Comparison of ENCODE assay signal across 8 mouse cellular contexts in the genomic region with DNA sequence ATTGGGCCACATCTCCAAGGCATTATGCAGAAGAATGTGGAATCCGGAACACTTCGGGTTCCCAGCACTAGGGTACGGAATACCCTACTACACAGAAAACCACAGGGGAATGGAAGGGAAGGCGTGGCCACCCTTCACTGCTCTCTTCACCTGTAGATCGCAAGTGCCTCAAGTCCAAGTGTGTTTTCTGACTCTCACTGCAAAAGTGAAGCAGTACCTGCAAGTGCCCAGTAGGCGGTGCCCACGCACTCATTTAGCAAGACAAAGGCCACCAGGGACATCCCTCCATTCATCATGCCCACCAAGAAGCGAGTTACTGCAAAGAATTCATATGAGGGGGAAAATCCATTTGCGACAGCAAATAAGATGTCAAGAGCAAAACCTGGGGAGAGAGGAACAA. TPM values are rescaled to one million over a fixed set of nuclear protein-coding genes. Genes with fewer than 3 reads are reported as not detected.
DNase-seq lines count a peak whose midpoint lies in the region; ATAC-seq and TF ChIP-seq lines count a peak whose summit lies in the region.

No protein-coding gene starts in this region.

- ATAC-seq in heart, embryonic 11.5 days (replicated peaks; ENCODE audit: insufficient number of reproducible peaks, low FRiP score, low TSS enrichment), result no peak
- ATAC-seq in forebrain, postnatal 0 days, result peak; percentile 67; the same call in 1 of the 2 replicates
- peak; percentile 81 for ATAC-seq in hindbrain, embryonic 15.5 days (ENCODE audit: low FRiP score, low read depth)
- peak; percentile 63; the same call in 1 of the 2 replicates for ATAC-seq in midbrain, embryonic 14.5 days (ENCODE audit: low FRiP score, low TSS enrichment)

- H3K4me2 ChIP-seq in heart, embryonic 11.5 days, result no peak overlapping the region
- H3K4me2 ChIP-seq in forebrain, postnatal 0 days (ENCODE audit: low read depth), result no peak overlapping the region
- H3K4me2 ChIP-seq in hindbrain, embryonic 15.5 days, result no peak overlapping the region
- H3K4me2 ChIP-seq in midbrain, embryonic 14.5 days (ENCODE audit: low read length), result no peak overlapping the region

- H3K4me1 ChIP-seq in heart, embryonic 11.5 days (ENCODE audit: control insufficient read depth, insufficient read depth, low read length), result peaks cover 3% of the 10 kb centered on the region; the same call in 1 of the 2 replicates
- H3K4me1 ChIP-seq in forebrain, postnatal 0 days (ENCODE audit: insufficient read depth), result no peaks in the 10 kb centered on the region
- peaks cover 4% of the 10 kb centered on the region; the same call in 1 of the 2 replicates for H3K4me1 ChIP-seq in hindbrain, embryonic 15.5 days (replicated peaks)
- H3K4me1 ChIP-seq in midbrain, embryonic 14.5 days (ENCODE audit: control insufficient read depth, insufficient read depth, low read length), result no peaks in the 10 kb centered on the region

- TF ChIP-seq CTCF in forebrain, postnatal 0 days (IDR thresholded peaks at IDR 0.05; ENCODE audit: low read depth), result peak; percentile 93

- H3K9ac ChIP-seq in heart, embryonic 11.5 days (ENCODE audit: low read depth, low read length), result no peak overlapping the region
- H3K9ac ChIP-seq in forebrain, postnatal 0 days, result no peak overlapping the region
- no peak overlapping the region for H3K9ac ChIP-seq in hindbrain, embryonic 15.5 days
- no peak overlapping the region for H3K9ac ChIP-seq in midbrain, embryonic 14.5 days (replicated peaks; ENCODE audit: low read length)

- H3K27ac ChIP-seq in heart, embryonic 11.5 days (ENCODE audit: low read depth, low read length), result no peak overlapping the region
- H3K27ac ChIP-seq in forebrain, postnatal 0 days (ENCODE audit: low read depth, low read length), result no peak overlapping the region
- H3K27ac ChIP-seq in hindbrain, embryonic 15.5 days (replicated peaks), result no peak overlapping the region
- no peak overlapping the region for H3K27ac ChIP-seq in midbrain, embryonic 14.5 days (replicated peaks; ENCODE audit: low read depth, low read length)

- no peaks in the 10 kb centered on the region for H3K9me3 ChIP-seq in heart, embryonic 11.5 days (replicated peaks; ENCODE audit: control insufficient read depth, low read length)
- H3K9me3 ChIP-seq in forebrain, postnatal 0 days (ENCODE audit: low read length), result no peaks in the 10 kb centered on the region
- H3K9me3 ChIP-seq in hindbrain, embryonic 15.5 days, result no peaks in the 10 kb centered on the region
- H3K9me3 ChIP-seq in midbrain, embryonic 14.5 days (ENCODE audit: control insufficient read depth, low read length), result no peaks in the 10 kb centered on the region

- H3K4me3 ChIP-seq in heart, embryonic 11.5 days (ENCODE audit: low read depth, low read length), result no peak overlapping the region
- H3K4me3 ChIP-seq in forebrain, postnatal 0 days (ENCODE audit: low read depth, low read length), result no peak overlapping the region
- H3K4me3 ChIP-seq in hindbrain, embryonic 15.5 days, result no peak overlapping the region
- no peak overlapping the region for H3K4me3 ChIP-seq in midbrain, embryonic 14.5 days (replicated peaks; ENCODE audit: low read depth, low read length)

- WGBS in heart, embryonic 11.5 days (ENCODE audit: insufficient replicate concordance), result 21% methylated on average over 9 of the region's 9 CpGs
- 27% methylated on average over 9 of the region's 9 CpGs for WGBS in forebrain, postnatal 0 days
- WGBS in hindbrain, embryonic 15.5 days, result 24% methylated on average over 9 of the region's 9 CpGs
- 29% methylated on average over 9 of the region's 9 CpGs for WGBS in midbrain, embryonic 14.5 days

- no peaks in the 10 kb centered on the region for H3K27me3 ChIP-seq in heart, embryonic 11.5 days (ENCODE audit: control insufficient read depth, insufficient read depth, low read length)
- no peaks in the 10 kb centered on the region for H3K27me3 ChIP-seq in forebrain, postnatal 0 days (ENCODE audit: insufficient read depth, low read length)
- H3K27me3 ChIP-seq in hindbrain, embryonic 15.5 days, result no peaks in the 10 kb centered on the region
- no peaks in the 10 kb centered on the region for H3K27me3 ChIP-seq in midbrain, embryonic 14.5 days (ENCODE audit: control insufficient read depth, insufficient read depth, low read length)

- peak; percentile 64 to 81 for DNase-seq in heart, adult 18-20 months
- DNase-seq in cerebellum, adult 11 months, result peak; percentile 73
- DNase-seq in forebrain, postnatal 0 days, result peak; percentile 85
- peak; percentile 52 to 60 for DNase-seq in left cerebral cortex, adult 8-10 months (ENCODE audit: low spot score in 2 of 2)
- DNase-seq in midbrain, embryonic 14.5 days, result peak; percentile 94
- peak; percentile 18 for DNase-seq in spleen, adult 12 weeks (ENCODE audit: low spot score)

- H3K36me3 ChIP-seq in heart, embryonic 11.5 days (ENCODE audit: control insufficient read depth, insufficient read depth, low read length), result no peaks in the 10 kb centered on the region
- no peaks in the 10 kb centered on the region; the same call in 1 of the 2 replicates for H3K36me3 ChIP-seq in forebrain, postnatal 0 days (ENCODE audit: insufficient read depth)
- H3K36me3 ChIP-seq in hindbrain, embryonic 15.5 days, result no peaks in the 10 kb centered on the region
- H3K36me3 ChIP-seq in midbrain, embryonic 14.5 days (ENCODE audit: control insufficient read depth, insufficient read depth, low read length), result 0 out of 2 replicates have a peak, but pooled peaks cover 3% of the 10 kb centered on the region

RNA-seq across cellular contexts. Expression of gene Slc22a15, which starts 27.4 kb away (rescaled TPM):
- 1 to 10 TPM; 1.4 to 2.9 TPM for total RNA-seq in heart, adult 18-20 months (2021)
- polyA plus RNA-seq in heart, embryonic 11.5 days (2014; fragmentation: Nextera tagmentation; extraction: Ambion mirVana), result 6.1 and 7.3 TPM in 2 replicates
- 8.9 and 9.8 TPM in 2 replicates for total RNA-seq in forebrain, postnatal 0 days (2014; rRNA removed)
- polyA plus RNA-seq in forebrain, postnatal 0 days (2015; fragmentation: Nextera tagmentation; extraction: Ambion mirVana), result 3.6 and 5.3 TPM in 2 replicates
- polyA plus RNA-seq in hindbrain, embryonic 15.5 days (2015; fragmentation: Nextera tagmentation; extraction: Ambion mirVana), result 5.6 and 5.8 TPM in 2 replicates
- 1 to 10 TPM; 7.9 to 9.7 (median 9.2) TPM for total RNA-seq in left cerebral cortex, adult 8-10 months (2022)
- polyA plus RNA-seq in midbrain, embryonic 14.5 days (2014; fragmentation: Nextera tagmentation; extraction: Ambion mirVana), result 7.9 and 8.8 TPM in 2 replicates

RNA-seq across cellular contexts. Expression of gene Mab21l3, which starts 48.1 kb away (rescaled TPM):
- total RNA-seq in heart, adult 18-20 months (2021), result under 1 TPM in 1 of 2 experiments, not detected in 1; 0.13 TPM
- 0.11 and 0.25 TPM in 2 replicates for polyA plus RNA-seq in heart, embryonic 11.5 days (2014; fragmentation: Nextera tagmentation; extraction: Ambion mirVana)
- total RNA-seq in forebrain, postnatal 0 days (2014; rRNA removed), result 0.15 TPM in 1 of 2 replicates, not detected in the other
- polyA plus RNA-seq in forebrain, postnatal 0 days (2015; fragmentation: Nextera tagmentation; extraction: Ambion mirVana), result 0.07 and 0.09 TPM in 2 replicates
- 0.13 and 0.47 TPM in 2 replicates for polyA plus RNA-seq in hindbrain, embryonic 15.5 days (2015; fragmentation: Nextera tagmentation; extraction: Ambion mirVana)
- under 1 TPM; 0.11 to 0.51 (median 0.27) TPM for total RNA-seq in left cerebral cortex, adult 8-10 months (2022)
- 0.23 TPM in 1 of 2 replicates, not detected in the other for polyA plus RNA-seq in midbrain, embryonic 14.5 days (2014; fragmentation: Nextera tagmentation; extraction: Ambion mirVana)

Comparison
In these comparisons a context has a peak if more than half of its experiments do, and no peak if none do; other contexts are left out.
1. DNase-seq: peak in every context shown above with its lines; median percentile 94 in midbrain, embryonic 14.5 days; 85 in forebrain, postnatal 0 days; 73 in cerebellum, adult 11 months; 72 in heart, adult 18-20 months; 56 in left cerebral cortex, adult 8-10 months; 18 in spleen, adult 12 weeks.